Mouse (Mus musculus): ENCODE measurements around the gene Pid1.

GRCm38 (mm10) chr1:84079566-84079965, 284.4 kb downstream of the Pid1 start:
- TF ChIP-seq GATA1 (IDR thresholded peaks at IDR 0.05; ENCODE audit: borderline replicate concordance, low read length): no peak
- no peak for TF ChIP-seq FLI1 (IDR thresholded peaks at IDR 0.05; ENCODE audit: low read length)
